In the genomic region with DNA sequence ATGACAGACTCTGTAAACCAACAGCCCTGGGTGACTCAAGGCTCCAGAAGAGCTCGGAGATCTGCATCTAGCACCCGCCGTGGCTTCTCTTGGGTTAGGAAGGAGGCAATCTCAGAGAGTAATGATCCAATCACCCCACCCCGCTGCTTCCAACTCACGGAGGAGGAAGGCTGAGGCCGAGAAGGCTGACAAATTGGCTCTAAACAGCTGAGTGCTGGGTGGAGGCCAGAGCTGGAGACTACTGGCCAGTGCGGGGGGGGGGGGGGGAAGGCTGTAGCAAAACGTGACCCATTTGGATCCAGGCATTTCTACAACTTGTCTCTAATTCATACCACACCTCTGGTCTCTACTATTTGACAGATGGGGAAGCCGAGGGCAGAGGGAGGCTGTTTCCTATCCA, we compare ENCODE assay signal across 19 mouse cellular contexts. TPM values are rescaled to one million over a fixed set of nuclear protein-coding genes. Genes with fewer than 3 reads are reported as not detected.
A peak's percentile ranks its signal among the peaks of the same experiment; 100 is the strongest.
DNase-seq lines count a peak whose midpoint lies in the region; TF ChIP-seq lines count a peak whose summit lies in the region.
"Had no signal": no experiment of that assay in that cellular context is flagged by ENCODE, and none has a peak within 500 bp of the region (broad histone marks: within the 10 kb centered on the region; RNA-seq: fewer than 3 reads in every experiment).

No protein-coding gene starts in this region.

- no peak for TF ChIP-seq POLR2A in lung, adult 2 months (IDR thresholded peaks at IDR 0.05; ENCODE audit: borderline replicate concordance, extremely low read depth, low read depth, low read length)

- DNase-seq in gastrocnemius, postnatal 10 days = peak; percentile 57
- DNase-seq in gastrocnemius, postnatal 25 days = no peak
- DNase-seq in lung, postnatal 10 days = peak; percentile 20
- no peak for DNase-seq in lung, adult 2 months
- peak; percentile 36 for DNase-seq in NIH3T3 (ENCODE audit: low read depth)
- no peak for DNase-seq in right cerebral cortex, postnatal 4 days
- DNase-seq: adrenal gland, adult 8-10 months; adrenal gland, postnatal 14 days; adrenal gland, postnatal 36 days; cerebellum, adult 11-12 months; cerebellum, adult 2 months; cerebellum, adult 9-10 months; cerebellum, postnatal 10 days; cerebellum, postnatal 25 days had no signal

- H3K4me3 ChIP-seq in lung, adult 2 months (replicated peaks; ENCODE audit: extremely low read depth, low read depth, low read length) = no peak overlapping the region
- H3K4me3 ChIP-seq: embryonic facial prominence, embryonic 10.5 days; embryonic facial prominence, embryonic 12.5 days; forebrain, embryonic 13.5 days; forebrain, embryonic 15.5 days had no signal

- no peaks in the 10 kb centered on the region for H3K4me1 ChIP-seq in lung, adult 2 months (ENCODE audit: control insufficient read depth, insufficient read depth, low read length)
- H3K4me1 ChIP-seq: forebrain, embryonic 13.5 days; forebrain, embryonic 15.5 days had no signal

- whole genome bisulfite sequencing in lung, adult 2 months = 38% methylated on average over 9 of the region's 9 CpGs

- TF ChIP-seq CTCF in lung, adult 2 months (IDR thresholded peaks at IDR 0.05; ENCODE audit: insufficient read depth, low read length) = no peak

RNA-seq across cellular contexts. Expression of gene Grip2, which starts 47.8 kb away (rescaled TPM):
- total RNA-seq in gastrocnemius, postnatal 10 days (2021) = 1 to 10 TPM; 4.0 to 8.2 TPM
- total RNA-seq in gastrocnemius, postnatal 25 days (2021) = 1 to 10 TPM; 3.9 to 5.3 TPM
- 1.2 and 2.1 TPM in 2 replicates for polyA plus RNA-seq in lung, adult 2 months (2012; rRNA removed)
- total RNA-seq: MEL had no signal

Comparison
In these comparisons a context has a peak if more than half of its experiments do, and no peak if none do; other contexts are left out.
1. DNase-seq: peak in gastrocnemius, postnatal 10 days (single experiment), lung, postnatal 10 days (single experiment) and NIH3T3 (single experiment); none in gastrocnemius, postnatal 25 days (single experiment), lung, adult 2 months (single experiment) and right cerebral cortex, postnatal 4 days (single experiment).